Mouse (Mus musculus) ES-Bruce4 (cell line): ENCODE data around the gene Adcy5. TPM values are rescaled to one million over a fixed set of nuclear protein-coding genes. Genes with fewer than 3 reads are reported as not detected.

Experiments used
- H3K27ac ChIP-seq: 2 replicates; pipeline ENCODE4 v1.5.1; 2012; ENCODE audit warnings: low read length, inconsistent platforms; ENCODE audit not compliant: insufficient read depth
- H3K27me3 ChIP-seq: 2 replicates; pipeline ENCODE4 v1.6.1; 2012; ENCODE audit warnings: mild to moderate bottlenecking, low read length, inconsistent platforms; ENCODE audit not compliant: control insufficient read depth, poor library complexity, insufficient read depth, severe bottlenecking
- H3K36me3 ChIP-seq: 2 replicates; pipeline ENCODE4 v1.6.1; 2012; ENCODE audit warnings: inconsistent platforms, mild to moderate bottlenecking, low read length, moderate library complexity; ENCODE audit not compliant: control insufficient read depth, poor library complexity, insufficient read depth, severe bottlenecking
- H3K4me1 ChIP-seq: one replicate; pipeline ENCODE4 v1.8.1; 2011; ENCODE audit warnings: low read length; ENCODE audit not compliant: control insufficient read depth, insufficient read depth
- H3K4me3 ChIP-seq: 2 replicates; pipeline ENCODE4 v1.5.1; 2011; ENCODE audit warnings: low read depth, mild to moderate bottlenecking, low read length
- H3K9ac ChIP-seq: 2 replicates; pipeline ENCODE4 v1.6.1; 2012; ENCODE audit warnings: low read depth, mild to moderate bottlenecking, inconsistent platforms; ENCODE audit not compliant: poor library complexity, severe bottlenecking
- H3K9me3 ChIP-seq: replicated peaks from 2 replicates; pipeline ENCODE4 v1.6.1; 2012; ENCODE audit warnings: mild to moderate bottlenecking, low read length, inconsistent platforms; ENCODE audit not compliant: control insufficient read depth, poor library complexity, insufficient read depth, severe bottlenecking
- CTCF ChIP-seq: IDR thresholded peaks from one replicate; pipeline ENCODE4 v1.8.1; 2011; ENCODE audit warnings: low read depth, low read length
- EP300 ChIP-seq: IDR thresholded peaks from 2 replicates; pipeline ENCODE4 v1.6.1; 2011; ENCODE audit warnings: low read depth, low read length; ENCODE audit not compliant: insufficient read depth
- POLR2A ChIP-seq: IDR thresholded peaks from one replicate; pipeline ENCODE4 v1.8.1; 2011; ENCODE audit warnings: low read length; ENCODE audit not compliant: insufficient read depth
- polyA plus RNA-seq: library from polyadenylated mRNA; stranded (reverse); fragments of >200 nt; gene quantifications from 2 replicates; pipeline ENCODE4 v1.2.4, GENCODE M21; 2011; ENCODE audit warnings: low read depth; ENCODE audit not compliant: missing spikeins, insufficient read depth, insufficient read length

The Adcy5 gene
- polyA plus RNA-seq, 1 experiment: 1.2 TPM

- Histone ChIP-seq H3K4me3 (no peak overlapping the region), H3K27ac (no peak overlapping the region), H3K4me1 (no peaks in the 10 kb centered on the region), H3K9me3 (no peaks in the 10 kb centered on the region), H3K27me3 (no peaks in the 10 kb centered on the region), H3K36me3 (no peaks in the 10 kb centered on the region), H3K9ac (no peak overlapping the region)
- TF ChIP-seq POLR2A (no peak), CTCF (no peak), EP300 (no peak)
Measured at GRCm38 (mm10) chr16:35139416-35139815, 15.3 kb upstream of the Adcy5 start.

- H3K36me3 ChIP-seq: no peaks in the 10 kb centered on the region
- no peak for TF ChIP-seq EP300
- TF ChIP-seq POLR2A: no peak
- no peak for TF ChIP-seq CTCF
- no peak overlapping the region for H3K9ac ChIP-seq
- no peaks in the 10 kb centered on the region for H3K4me1 ChIP-seq
- H3K4me3 ChIP-seq: no peak overlapping the region
- no peak overlapping the region for H3K27ac ChIP-seq
- H3K9me3 ChIP-seq: peaks cover 4% of the 10 kb centered on the region
- no peaks in the 10 kb centered on the region for H3K27me3 ChIP-seq
Measured at GRCm38 (mm10) chr16:35139873-35140619, 14.6 kb upstream of the Adcy5 start.

DNA sequence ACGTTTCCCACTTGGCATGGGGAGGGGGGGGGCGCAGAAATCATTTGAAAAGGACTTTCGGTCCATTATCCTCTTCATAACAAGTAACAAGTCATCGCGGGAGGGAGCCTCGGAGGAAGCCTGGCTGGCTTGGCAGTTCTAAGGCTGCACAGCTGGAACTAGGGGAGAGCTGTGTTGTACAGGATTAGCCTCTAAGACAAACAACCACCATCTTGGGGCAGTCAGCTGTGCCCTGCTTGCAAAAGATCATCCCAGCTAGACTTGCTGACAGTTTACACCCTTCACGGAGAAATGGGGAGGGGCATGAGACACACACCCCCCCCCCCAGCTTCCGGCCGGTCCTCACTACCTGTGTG, 14.1 kb upstream of the Adcy5 start:
- TF ChIP-seq EP300: no peak
- no peak for TF ChIP-seq CTCF
- TF ChIP-seq POLR2A: no peak
- no peaks in the 10 kb centered on the region for H3K4me1 ChIP-seq
- H3K27ac ChIP-seq: no peak overlapping the region
- no peak overlapping the region for H3K9ac ChIP-seq
- no peaks in the 10 kb centered on the region for H3K27me3 ChIP-seq
- H3K9me3 ChIP-seq: peaks cover 7% of the 10 kb centered on the region
- H3K36me3 ChIP-seq: no peaks in the 10 kb centered on the region
- H3K4me3 ChIP-seq: no peak overlapping the region

GRCm38 (mm10) chr16:35141839-35142238, 12.8 kb upstream of the Adcy5 start:
- Histone ChIP-seq H3K27me3 (no peaks in the 10 kb centered on the region), H3K9ac (no peak overlapping the region), H3K4me1 (no peaks in the 10 kb centered on the region), H3K9me3 (peaks cover 7% of the 10 kb centered on the region), H3K27ac (no peak overlapping the region), H3K36me3 (no peaks in the 10 kb centered on the region), H3K4me3 (no peak overlapping the region)
- no peak for TF ChIP-seq CTCF
- TF ChIP-seq POLR2A: no peak

- Histone ChIP-seq H3K4me3 (no peak overlapping the region), H3K9ac (no peak overlapping the region), H3K27ac (peak overlapping the region; percentile 57; the same call in 1 of the 2 replicates), H3K36me3 (no peaks in the 10 kb centered on the region), H3K27me3 (peaks cover 2% of the 10 kb centered on the region; the same call in 1 of the 2 replicates), H3K9me3 (peaks cover 11% of the 10 kb centered on the region), H3K4me1 (no peaks in the 10 kb centered on the region)
- TF ChIP-seq POLR2A (no peak), CTCF (no peak), EP300 (peak; percentile 94)
Measured at GRCm38 (mm10) chr16:35146153-35146552, 8.5 kb upstream of the Adcy5 start.

GRCm38 (mm10) chr16:35153146-35153755, 1.4 kb upstream of the Adcy5 start:
- no peak overlapping the region for H3K27ac ChIP-seq
- no peak for TF ChIP-seq EP300
- TF ChIP-seq CTCF: no peak
- TF ChIP-seq POLR2A: no peak
- H3K9me3 ChIP-seq: no peaks in the 10 kb centered on the region
- H3K36me3 ChIP-seq: no peaks in the 10 kb centered on the region
- H3K4me1 ChIP-seq: no peaks in the 10 kb centered on the region
- H3K9ac ChIP-seq: no peak overlapping the region
- no peak overlapping the region for H3K4me3 ChIP-seq
- peaks cover 26% of the 10 kb centered on the region for H3K27me3 ChIP-seq
